Mouse (Mus musculus): ENCODE results near the gene Edf1.
A peak's percentile ranks its signal among the peaks of the same experiment; 100 is the strongest.

Gene Edf1

DNA sequence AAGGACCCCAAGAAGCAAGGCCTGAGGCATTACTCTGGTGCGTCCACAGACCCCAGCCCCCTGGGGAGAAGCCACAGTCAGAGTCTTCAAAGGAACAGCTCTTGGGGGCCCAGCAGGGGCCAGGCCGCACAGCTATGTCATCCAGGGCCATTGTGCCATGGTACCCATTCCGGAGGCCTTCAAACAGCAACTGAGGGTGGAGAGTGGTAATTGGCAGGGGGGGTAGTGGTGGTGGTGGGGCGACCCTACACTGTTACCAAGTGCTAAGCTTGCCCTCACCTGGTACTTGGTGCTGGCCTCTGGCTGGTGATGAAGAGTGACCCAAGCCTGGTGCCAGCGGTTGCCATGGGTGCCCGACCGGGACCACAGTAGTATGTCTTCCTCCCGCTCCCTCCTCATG is 8.1 kb downstream of the Edf1 start:
- no peak for DNase-seq

GRCm38 (mm10) chr2:25566558-25566957 is 8.9 kb downstream of the Edf1 start:
- DNase-seq, result no peak

DNA sequence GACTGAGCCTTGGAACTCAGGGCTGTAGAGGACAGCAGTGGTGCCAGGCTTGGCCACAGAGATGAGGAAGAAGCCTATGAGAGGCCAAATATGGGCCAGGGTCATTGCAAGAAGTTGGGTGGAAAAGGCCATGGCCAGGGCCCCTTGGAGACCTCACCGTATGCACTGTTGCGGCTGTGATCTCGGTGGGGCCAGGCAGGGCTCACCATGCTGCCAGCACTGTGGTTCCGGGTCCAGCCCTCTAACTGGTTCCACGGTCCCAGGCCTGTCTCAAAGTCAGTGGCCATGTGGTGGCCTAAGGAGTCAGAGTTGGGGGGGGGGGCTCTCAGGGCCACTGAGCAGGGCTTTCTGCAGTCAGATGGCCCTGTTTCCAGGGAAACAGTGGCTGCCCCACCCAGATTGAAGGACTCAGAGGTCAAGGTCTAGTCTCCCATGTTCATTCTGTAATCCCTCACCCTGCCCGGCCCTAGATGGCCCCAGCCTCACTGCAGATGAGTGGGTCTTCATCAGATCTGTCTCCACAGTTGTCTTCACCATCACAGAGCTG is 10.9 kb downstream of the Edf1 start:
- no peak for DNase-seq

DNA sequence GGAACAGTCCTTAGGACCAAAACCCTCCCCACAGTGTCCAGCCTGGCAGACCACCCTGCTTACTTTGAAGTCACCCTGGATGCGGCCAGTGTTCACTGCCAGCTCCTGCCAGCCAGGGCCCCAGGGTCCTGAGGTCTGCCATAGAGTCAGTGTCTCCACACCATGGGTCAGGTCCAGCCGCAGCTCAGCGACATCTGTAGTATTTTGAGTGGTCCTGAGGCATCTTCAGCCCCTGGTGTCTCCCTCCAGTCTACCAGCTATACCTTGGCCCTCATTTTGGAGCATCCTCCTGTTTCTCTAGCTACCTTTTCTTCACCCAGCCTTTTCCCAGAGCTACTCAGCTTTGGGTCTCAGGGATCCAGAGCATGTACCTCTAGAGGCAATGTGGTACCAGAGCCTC is 11.7 kb downstream of the Edf1 start:
- no peak for DNase-seq

GRCm38 (mm10) chr2:25571221-25571620 is 13.6 kb downstream of the Edf1 start:
- DNase-seq, result no peak

GRCm38 (mm10) chr2:25573068-25573467 is 15.4 kb downstream of the Edf1 start:
- no peak for DNase-seq

DNA sequence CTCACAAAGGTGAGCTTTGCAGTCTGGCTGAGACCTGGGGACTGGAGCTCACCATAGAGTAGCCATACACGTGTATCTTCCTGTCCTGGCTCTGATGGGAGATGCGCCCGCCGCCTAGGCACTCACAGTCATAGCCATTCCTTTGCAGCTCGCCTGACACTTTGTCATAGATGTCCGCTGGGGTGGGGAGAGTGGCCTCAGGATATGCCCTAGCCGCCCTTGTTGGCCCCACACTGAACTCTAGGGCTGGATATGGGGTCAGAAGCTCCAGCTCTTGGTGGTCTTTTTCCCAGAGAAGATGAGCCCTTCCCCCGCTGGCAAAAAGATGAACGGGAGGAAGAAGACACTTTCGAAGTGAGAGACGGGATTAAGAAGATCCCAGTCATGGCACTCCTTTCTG is 16.5 kb downstream of the Edf1 start:
- no peak for DNase-seq

DNA sequence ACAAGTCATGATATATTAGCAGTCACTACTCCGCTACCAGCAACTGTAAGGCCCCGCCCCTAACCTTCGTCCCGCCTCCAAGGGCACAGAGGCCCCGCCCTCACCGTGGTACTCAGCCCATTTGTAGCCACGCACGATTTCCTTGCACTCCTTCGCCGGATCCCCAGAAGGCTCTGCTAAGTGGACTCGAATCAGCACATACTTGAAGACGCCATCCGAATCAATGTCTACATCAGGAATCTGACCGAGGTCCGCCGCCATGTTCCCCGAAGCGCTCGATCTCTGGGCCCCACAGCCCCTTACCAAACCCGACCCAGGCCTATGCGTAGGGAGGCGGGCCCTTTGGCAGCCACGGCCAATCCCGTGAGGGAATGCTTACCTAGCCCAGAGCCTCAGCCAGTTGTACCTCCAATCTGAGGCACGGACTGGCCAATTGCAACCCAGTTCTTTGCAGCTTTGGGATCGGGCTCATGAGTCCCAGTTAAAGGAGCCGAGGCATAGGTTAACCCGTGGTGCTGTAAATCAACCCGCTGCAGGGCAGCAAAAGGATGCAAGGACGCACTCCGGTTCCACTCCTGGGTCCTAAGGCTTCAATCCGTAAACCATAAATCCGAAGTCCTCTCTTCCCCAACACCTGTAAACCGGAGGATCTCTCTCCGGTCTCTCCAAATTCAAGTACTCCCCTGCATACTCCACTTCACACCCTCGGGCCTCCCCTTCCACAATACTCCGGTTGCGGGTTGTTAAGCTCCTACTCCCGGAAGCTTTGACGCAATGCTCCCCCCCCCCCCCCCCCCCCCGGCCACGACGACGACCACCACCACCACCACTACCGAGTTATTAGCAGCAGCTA is 17.2 kb downstream of the Edf1 start, which contains the start of the genes Mamdc4 and Phpt1:
Mamdc4 (minus strand) TSS at position 267 of the 853 bp plus-strand sequence.
Phpt1 (minus strand) TSS at position 646 of the 853 bp plus-strand sequence.
- peak; percentile 99 for DNase-seq

GRCm38 (mm10) chr2:25575432-25576027 is 17.9 kb downstream of the Edf1 start:
- peak; percentile 28 for DNase-seq

GRCm38 (mm10) chr2:25576028-25576850 is 18.6 kb downstream of the Edf1 start:
- no peak for DNase-seq

DNA sequence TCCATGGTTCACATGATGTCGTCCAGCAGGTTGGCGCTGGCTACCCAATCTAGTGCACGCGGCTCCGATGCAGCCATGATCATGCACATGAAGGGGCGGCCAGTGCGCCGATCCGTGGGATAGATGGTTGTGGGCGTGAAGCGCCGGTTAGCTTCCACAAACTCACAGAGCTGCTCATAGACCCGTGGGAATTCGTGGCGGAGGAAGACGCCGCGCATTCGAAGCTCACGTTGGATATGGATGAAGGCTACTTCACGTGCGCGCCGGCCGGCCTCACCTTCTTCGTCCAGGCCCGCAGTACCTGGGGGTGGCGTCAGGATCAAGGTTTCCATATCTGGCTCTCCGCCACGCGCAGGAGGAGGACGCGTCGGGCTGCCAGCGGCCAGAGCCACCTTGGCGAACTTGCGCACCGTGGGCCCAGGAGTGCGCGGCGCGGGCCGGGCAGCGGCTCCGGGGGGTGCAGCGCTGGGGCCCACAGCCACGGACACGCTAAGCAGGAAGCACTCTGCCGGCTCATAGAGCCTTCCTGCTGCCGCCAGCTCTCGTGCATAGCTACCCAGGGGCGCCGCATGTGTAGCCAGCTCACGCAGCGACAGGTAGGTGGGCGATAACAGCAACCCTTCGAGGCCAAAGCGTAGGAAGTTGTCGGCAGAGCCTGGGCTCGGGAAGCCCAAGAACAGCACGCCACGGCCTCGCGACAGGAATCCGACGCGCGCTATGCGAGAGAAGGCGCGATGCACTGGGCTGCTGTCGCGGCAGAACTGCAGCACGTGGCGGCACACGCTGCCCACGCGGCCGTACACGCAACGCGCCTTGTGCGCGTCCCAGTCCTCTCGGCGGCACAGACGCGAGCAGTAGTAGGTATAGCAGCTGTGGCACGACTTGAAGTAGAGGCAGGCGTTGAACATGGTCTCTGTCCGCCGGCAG is 19.6 kb downstream of the Edf1 start:
- no peak for DNase-seq

- DNase-seq, result peak; percentile 27
Measured at GRCm38 (mm10) chr2:25577951-25578795, 20.5 kb downstream of the Edf1 start.

- DNase-seq, result no peak
Measured at GRCm38 (mm10) chr2:25578796-25579736, 21.4 kb downstream of the Edf1 start.

DNA sequence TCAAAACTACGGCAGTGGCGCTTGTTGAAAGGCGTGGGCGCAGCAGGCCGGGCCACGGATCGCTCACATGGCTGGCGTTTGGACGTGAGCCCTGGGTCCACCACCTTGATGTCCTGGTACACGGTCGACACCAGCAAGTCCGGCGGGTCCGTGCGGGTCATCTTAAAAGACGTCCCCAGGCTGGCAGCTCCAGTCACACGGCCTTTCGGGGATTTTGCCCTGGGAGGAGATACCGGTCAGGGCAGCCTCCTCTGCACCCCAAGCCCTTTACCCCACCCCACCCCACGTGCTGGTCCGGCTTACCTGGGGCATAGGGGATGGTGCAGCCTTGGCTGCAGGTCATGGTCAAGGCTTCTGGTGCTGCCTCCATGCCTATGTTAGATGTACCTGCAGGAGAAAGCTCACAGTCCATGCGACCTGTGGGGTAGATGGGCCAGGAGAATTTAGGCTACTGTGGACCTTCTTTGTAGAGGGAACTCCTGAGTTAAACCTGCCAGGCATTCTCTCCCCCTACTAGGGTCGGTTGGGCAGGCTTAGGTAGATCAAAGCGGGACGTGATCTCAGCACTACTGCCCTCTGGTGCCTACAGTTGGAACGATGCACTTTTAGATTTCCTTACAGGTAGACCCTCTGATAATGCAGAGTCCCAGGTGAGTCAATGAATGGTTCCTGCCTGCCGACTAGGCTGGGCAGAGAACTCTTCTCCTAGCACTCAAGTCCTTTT is 22.3 kb downstream of the Edf1 start:
- DNase-seq, result peak; percentile 65

GRCm38 (mm10) chr2:25580621-25581101 is 23.0 kb downstream of the Edf1 start:
- DNase-seq, result no peak

- peak; percentile 62 for DNase-seq
Measured at GRCm38 (mm10) chr2:25581294-25581864, 23.7 kb downstream of the Edf1 start, which contains the start of gene Ajm1. Gene Ajm1, minus strand, starts transcription at chr2:25581757.

DNA sequence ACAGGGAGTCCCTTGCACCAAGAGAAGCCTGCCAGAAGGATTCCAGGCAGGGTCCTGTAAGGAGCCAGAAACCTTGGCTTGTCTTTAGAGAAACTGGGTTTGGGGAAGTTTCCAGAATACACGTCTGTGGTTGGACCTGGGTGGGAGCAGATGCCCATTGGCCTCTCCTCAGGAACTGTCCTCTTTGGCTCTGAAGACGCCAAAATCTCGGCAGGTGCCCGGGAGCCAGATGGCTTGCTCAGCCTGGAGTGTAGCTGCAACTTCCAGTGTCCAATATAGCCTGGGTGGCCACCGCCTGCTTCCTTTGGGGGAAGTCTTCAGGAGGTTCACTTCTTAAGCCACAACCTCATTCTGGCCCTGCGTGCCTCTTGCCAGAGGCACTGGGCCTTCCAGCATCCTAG is 24.3 kb downstream of the Edf1 start:
- DNase-seq, result no peak

DNA sequence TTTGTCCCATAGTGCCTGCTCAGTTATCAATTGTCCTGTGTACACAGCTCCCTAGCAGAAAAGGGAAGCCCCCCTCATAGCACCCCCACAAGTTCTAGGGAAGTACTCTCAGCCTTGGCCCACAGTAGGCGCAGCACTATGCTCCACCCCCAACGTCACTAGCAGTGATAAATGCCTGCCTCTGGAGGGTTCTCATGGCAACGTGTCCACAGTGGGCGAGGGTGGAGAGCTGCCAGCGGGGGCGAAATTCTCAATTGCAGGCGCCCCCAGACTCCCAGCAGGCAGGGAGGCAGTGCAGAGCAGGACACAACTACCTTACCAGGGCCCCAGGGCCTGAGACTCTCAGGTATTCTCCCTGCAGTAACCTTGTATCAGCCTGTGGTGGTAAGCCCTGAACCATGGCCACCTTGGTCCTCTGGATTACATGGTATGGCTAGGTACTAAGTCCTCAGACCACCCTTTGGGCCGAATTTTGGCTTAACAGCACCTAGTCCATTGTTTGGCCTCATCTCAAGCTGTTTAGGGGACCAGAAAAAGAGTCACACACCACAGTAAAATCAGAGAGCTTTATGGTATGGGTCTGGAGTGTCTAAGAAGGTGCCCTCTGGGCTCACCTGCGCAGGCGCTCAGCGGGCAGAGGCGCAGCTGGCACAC is 24.9 kb downstream of the Edf1 start:
- DNase-seq, result no peak

Data from kidney, adult 18-20 months (tissue).